Mouse (Mus musculus): ENCODE results near the gene Bard1.

DNA sequence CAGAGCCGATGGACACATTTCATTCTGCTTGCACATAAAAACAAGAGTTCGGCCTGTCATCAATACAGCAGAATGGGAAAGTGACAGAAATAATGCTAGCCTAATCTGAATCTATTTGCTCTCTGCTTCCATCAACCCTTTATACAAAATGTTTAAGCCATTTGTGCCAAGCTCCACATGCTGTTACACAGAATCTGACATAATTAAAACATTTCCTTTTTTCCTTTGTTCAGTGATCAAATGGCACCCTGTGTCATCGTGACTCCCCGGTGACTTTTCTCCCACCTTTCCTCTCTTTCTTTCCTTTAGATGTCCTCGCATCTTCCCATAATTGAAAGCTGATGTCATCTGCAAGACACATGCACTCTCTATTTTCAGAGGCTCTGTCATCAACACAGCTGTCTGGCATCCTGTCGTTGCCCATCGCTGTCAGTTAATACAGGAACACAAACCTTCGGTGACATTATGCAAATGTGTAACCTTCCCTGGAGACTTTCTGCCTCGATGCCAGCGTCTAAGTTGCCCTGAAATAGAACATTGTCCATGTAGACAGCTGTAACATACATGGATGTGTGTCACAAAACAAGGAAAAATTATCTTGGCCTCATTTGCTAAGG is 105.5 kb downstream of the Bard1 start:
- TF ChIP-seq JUND (IDR thresholded peaks at IDR 0.05; ENCODE audit: low read depth, low read length) (no peak), CTCF (IDR thresholded peaks at IDR 0.05 in 2 of 3, conservative IDR thresholded peaks at IDR 0.05 in 1 of 3; ENCODE audit: control insufficient read depth in 1 of 3, insufficient read depth in 1 of 3, low read depth in 2 of 3, low read length in 3 of 3, poor library complexity in 1 of 3, severe bottlenecking in 1 of 3) (no peak), POLR2A (IDR thresholded peaks at IDR 0.05; ENCODE audit: control insufficient read depth in 1 of 2, insufficient read depth in 1 of 2, low read depth in 1 of 2, low read length in 2 of 2, poor library complexity in 1 of 2) (no peak), ZNF384 (IDR thresholded peaks at IDR 0.05; ENCODE audit: low read depth, low read length) (no peak), MYC (IDR thresholded peaks at IDR 0.05; ENCODE audit: low read depth, low read length) (no peak), RCOR1 (IDR thresholded peaks at IDR 0.05; ENCODE audit: low read depth, low read length) (no peak), ZKSCAN1 (IDR thresholded peaks at IDR 0.05; ENCODE audit: low read depth, low read length) (no peak), TBP (IDR thresholded peaks at IDR 0.05; ENCODE audit: low read depth, low read length) (no peak), MAX (IDR thresholded peaks at IDR 0.05; ENCODE audit: low read length) (no peak), EP300 (IDR thresholded peaks at IDR 0.05; ENCODE audit: low read depth in 1 of 2, low read length in 2 of 2) (no peak), NRF1 (IDR thresholded peaks at IDR 0.05; ENCODE audit: insufficient read depth, low read depth, low read length, poor library complexity, severe bottlenecking) (no peak), TCF12 (IDR thresholded peaks at IDR 0.05; ENCODE audit: low read depth, low read length) (no peak), HCFC1 (IDR thresholded peaks at IDR 0.05; ENCODE audit: low read depth, low read length) (no peak), BHLHE40 (IDR thresholded peaks at IDR 0.05; ENCODE audit: borderline replicate concordance, low read depth, low read length) (no peak)

Measured in MEL (cell line).